Mouse (Mus musculus) gastrocnemius, postnatal 10 days (tissue): ENCODE measurements around the gene AI467606. TPM values are rescaled to one million over a fixed set of nuclear protein-coding genes. Genes with fewer than 3 reads are reported as not detected.

ENCODE experiments used
- DNase-seq: peaks from one replicate; pipeline ENCODE4 v3.0.0; 2021; ENCODE audit warnings: mixed read lengths
- total RNA-seq, 2 experiments: library from RNA; stranded (reverse); gene quantifications; 2 replicates each; pipeline ENCODE4 v1.2.3; 2021

Gene AI467606
- total RNA-seq, 2 experiments from 2014 or later: 0.59 to 2.1 TPM

DNA sequence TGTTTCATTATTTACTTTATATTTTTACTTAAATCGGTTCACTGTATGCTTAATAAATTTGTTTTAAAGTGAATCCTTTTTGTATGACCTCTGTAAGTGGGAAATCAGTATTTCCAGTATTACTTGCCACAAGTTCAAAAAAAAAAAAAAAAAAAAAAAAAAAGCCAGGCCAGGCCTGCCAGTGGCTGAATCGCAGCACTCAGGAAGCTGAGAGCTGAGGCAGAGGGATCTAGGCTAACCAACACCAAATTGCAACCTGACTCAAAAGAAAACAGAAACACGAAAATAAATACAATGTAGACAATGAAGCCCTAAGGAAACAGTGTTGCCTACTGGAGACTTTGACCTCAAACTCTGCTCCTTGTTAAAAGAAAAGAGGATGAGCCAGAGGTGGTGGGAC is 2.8 kb downstream of the AI467606 start:
- DNase-seq: no peak

DNA sequence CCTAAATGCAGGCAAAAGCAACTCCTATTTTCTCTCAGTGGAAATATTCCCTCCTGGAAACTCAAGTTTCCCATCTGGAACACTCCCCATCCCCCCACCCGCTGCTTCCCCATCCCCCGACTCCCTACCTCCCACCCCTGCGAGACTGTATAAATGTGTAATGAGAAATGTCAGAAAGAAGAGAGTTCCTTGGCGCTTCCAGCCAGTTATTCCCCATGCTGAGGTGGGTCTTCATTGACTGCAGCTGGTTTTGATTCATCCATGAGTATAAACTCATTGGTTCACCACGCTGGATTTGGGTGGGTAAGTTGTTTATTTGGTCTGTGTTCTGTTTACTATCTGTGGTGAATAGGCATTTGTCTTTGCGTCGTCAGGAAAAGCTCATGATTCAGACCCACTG is 5.3 kb downstream of the AI467606 start:
- DNase-seq: no peak

DNA sequence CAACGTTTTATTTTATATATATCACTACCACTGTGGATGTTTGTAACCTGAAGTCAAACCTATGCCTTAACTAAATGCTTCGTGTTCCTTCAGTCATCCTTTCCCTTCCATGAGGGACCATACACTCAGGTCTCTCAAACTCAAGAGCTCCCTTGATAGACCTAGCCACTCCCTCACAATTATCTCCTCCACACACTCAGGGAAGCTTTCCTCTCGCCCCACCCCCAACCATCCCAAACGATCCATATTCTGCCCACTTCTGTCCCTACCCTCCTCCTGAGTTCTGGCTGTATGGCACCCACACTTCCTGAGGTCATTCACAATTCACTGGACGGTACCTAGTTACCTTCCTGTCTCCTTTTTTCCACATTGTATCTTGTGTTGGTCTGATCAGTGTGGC is 7.4 kb downstream of the AI467606 start:
- no peak for DNase-seq

DNA sequence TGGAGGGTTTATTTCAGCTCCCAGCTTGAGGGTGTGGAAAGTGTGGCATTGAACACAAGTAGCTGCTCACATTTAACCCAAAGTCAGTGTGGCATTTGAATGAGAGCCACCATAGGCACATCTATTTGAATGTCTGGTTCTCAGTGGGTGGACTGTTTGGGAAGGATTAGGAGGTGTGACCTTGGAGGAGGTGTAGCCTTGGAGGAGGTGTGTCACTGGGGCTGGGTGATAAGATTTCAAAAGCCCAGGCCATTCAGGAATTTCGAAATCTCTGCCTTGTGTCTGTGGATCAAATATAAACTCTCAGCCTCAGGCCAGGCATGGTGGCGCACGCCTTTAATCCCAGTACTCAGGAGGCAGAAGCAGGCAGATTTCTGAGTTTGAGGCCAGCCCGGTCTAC is 7.8 kb downstream of the AI467606 start:
- DNase-seq: no peak

DNA sequence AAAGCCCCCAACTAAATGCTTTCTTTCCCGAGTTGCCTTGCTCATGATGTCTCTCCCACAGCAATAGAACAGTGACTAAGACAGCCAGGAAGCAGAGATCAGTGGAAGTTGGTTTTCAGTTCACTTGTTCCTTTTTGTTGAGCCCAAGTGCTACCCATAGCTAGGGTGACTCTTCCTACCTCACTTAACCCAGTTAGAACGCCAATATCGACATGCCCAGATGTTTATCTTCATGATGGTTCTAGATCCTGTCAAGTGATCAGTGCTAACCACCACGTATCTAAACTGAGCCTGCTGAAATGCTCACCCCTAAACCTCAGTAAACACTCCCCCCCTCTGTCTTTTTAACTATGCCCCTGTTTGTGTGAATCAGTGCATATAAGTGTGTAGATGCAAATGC is 8.4 kb downstream of the AI467606 start:
- DNase-seq: no peak

DNA sequence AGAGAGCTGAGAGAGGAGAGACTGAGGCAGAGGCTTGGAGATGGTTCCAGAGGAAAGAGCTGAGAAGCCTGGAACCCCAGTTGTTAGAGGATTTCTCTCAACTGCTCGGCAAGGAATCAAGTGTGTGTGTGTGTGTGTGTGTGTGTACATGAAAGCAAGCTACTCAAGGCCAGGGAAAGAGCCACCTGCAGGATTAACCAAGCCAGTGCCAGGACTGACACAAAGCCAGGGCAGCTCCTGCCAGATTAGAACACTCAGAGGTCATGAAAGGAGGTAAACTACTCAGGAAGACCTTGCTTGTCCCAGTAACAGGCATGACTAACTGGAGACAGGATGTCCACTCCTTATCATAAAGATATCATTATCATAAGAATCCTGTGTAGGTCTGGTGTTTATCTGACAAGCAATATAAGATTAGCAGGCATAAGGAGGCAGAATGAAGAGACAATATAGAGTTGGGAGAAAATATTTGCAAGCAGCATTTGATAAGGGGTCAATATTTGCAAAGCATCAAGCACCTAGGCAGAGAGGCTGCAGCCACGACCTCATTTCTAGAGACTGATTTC is 10.4 kb downstream of the AI467606 start:
- DNase-seq: no peak

DNA sequence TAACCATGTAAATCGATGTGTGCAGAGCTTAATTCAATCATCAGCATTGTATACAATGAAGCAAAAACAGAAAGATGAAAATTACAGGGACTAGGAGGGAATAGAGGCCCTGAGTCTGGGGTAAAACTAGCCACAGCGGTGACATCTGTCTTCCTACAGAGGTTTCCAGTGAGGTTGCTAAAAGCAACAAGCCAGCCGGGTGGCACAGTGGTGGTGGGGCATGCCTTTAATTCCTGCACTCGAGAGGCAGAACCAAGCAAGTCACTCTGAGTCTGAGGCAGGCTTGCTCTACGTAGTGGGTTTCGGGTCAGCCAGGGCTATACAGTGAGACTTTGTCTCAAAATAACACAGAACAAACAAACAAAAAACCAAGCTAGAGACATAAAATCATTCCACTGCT is 11.0 kb downstream of the AI467606 start:
- DNase-seq: no peak

DNA sequence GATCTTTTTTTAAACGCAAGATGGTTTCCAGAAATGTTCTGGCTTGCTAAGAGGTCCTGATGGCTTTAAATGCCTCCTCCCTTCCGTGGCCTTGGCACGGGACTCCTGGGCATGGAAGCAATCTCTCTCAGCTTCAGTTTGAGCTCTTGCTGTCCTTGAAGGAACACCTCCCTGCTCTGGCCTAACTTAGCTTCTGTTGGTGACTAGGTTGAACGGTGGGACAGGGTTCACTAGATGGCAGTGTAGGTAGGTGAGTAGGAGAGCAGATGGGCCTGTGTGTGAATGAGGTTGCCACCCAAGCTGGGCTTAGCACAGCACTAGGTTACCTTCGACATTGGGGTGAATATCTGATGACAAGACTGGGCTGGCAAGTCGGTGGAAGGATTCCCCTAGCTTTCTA is 12.8 kb downstream of the AI467606 start:
- no peak for DNase-seq

DNA sequence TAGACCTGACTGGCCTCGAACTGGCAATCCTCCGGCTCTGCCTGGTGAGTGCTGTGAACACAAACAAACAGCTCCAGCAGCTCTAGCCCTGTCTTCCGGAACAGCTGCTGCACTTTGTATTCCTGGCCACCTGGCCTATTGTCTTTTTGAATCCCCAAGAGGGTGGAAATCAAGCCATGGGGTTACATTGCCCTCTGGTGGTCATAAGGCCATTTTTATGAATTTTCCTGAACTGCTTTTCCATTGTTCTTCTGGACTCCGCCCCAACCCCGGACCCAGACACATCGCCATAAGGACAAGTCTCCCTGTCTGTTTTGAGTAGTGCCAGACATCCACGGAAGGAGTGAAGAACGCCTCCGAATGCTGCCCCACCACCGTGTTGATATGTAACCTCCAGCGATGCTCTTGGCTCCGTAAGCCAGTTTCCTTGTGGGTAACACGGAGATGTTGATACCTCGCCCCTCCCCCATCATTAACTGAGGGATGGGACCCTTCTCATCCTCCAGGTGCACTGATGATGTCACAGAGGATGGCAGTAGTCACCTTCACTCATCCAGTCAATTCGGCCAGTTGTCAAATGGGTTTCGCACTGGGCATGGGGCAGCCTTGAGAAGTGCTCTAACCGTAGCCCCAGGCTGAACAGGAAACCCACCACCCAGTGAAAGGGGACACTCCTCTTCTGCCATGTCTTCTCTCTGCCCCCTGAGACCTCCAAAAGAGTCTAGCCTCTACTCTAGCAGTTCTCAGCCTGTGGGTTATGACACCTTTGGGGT is 13.6 kb downstream of the AI467606 start:
- DNase-seq: peak; percentile 53

DNA sequence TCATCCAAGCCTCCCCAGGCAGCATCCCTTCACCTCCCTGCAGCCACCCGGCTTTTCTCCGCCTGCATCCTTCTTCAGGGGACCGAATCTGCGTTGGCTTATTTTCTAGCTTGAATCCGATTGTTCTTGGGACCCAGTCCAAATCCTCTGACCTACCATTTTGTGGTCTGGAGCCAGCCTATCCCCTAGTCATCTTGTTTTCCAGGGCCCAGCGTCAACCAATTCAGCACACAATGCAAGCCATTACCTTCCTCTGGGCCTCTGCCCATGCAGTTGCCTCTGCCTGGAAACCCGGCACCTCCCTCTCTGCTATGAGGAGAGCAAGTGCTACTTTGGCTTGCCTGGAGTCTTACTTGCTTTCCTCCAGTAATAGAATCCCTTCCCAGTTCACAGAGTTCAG is 14.4 kb downstream of the AI467606 start:
- DNase-seq: no peak

DNA sequence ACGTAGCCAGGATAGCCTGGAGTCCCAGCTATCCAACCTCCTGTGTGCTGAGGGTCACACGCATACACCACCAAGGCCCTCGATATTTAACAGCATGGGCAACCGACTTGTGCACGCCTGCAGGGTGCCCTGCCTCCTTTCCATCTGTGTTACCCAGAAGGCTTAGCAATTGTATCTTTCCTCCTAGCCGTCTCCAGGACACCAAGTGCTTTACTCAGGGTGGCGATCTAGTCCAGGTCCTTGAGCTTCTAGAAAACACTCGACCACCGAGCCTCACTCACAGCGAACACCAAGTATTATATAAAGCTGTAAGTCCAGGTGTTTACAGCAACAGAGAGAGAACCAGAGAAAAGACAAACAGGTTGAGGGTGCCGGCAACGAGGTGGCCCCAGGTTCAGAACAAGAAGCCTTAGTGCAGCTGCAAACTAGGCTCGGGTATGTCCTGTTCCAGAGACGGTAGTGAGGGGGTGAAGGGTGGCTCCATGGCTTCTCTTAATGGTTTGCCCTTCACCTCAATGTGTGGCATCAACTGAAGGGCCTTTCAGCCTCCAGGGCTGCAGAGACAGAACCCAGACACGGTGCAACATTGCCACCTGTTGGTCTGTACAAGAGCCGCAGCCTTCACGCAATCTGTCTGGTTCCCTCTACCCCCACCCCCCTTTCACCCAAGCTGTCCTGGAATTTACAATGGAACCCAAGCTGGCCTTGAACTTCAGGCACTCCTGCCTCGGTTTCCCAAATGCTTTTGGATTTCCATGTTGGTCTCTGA is 19.3 kb downstream of the AI467606 start:
- peak; percentile 73 for DNase-seq

DNA sequence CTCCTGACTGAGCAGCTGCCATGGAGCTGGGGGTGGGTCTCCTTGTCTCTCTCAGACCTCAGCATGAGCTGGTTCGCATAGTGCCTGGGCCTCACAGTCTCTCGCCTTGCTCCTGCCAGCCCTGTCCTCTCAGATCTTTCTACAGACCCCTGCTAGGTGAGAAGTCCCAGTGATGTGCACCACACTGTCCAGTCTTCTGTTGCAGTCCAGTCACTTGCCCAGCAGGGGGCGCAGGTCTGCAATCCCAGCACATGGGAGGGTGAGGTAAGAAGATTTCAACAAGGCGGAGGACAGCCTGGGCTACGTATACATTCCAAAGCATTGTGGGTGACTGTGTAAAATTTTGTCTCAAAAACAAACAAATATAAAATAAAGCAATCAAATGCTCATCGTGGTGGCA is 20.3 kb downstream of the AI467606 start:
- peak; percentile 61 for DNase-seq

DNA sequence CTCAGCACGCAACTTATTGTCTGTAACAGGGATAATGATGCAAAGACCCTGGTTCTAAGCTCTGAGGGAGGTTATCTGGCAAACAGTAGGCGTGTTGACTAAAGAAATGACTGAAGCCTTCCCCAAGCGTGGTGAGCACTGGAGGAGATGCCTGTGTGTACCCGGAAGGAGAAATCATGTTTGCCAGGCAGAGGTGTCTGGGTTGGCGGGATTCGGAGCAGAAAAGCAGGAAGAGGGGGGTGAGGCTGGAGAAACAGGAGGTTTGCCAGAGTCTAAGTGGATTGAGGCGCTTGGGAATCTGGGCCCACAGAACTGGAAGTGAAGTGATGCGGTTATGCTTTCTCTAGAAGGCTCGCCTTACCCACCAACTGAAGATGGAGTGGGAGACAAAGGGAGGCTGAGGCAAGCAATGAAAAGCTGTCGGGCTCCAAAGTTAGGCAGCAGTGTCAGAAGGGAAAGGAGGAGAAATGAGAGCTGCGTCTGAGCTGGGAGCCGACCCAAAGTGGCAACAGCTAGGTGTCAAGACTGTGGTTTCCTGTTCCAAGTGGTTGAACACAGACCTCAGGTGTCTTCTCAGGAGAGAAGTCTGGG is 21.2 kb downstream of the AI467606 start:
- no peak for DNase-seq

DNA sequence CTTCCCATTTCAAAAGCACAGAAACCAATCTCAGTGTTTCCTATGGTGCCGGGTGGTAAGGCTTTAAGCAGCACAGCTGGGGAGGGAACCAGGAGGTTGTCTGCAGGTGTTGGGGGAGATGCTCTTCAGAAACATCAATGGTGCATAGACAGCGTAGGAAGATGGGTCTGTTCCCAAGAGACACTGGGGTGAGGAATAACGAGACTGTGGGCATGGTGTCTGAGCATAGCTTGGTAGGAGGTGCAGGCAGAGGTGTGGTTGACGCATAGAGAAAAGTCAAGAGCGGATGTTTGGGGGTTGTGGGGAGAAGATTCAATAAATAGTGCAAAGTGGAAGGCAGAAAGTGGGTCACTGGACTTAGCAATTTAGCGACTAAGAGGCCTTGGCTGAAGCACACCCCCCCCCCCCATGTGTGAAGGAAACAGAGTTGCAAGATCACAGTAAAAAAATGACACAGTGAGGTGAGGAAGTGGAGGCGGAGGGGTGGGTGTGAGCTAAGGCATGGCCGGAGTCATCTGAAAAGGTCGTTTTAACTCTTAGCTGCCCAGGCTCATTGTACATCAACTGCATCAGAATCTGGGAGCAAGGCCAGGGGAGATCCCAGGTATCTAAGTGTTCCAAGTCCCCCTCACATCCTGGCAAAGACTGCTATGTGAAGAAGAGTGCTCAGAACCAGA is 21.9 kb downstream of the AI467606 start:
- DNase-seq: no peak

DNA sequence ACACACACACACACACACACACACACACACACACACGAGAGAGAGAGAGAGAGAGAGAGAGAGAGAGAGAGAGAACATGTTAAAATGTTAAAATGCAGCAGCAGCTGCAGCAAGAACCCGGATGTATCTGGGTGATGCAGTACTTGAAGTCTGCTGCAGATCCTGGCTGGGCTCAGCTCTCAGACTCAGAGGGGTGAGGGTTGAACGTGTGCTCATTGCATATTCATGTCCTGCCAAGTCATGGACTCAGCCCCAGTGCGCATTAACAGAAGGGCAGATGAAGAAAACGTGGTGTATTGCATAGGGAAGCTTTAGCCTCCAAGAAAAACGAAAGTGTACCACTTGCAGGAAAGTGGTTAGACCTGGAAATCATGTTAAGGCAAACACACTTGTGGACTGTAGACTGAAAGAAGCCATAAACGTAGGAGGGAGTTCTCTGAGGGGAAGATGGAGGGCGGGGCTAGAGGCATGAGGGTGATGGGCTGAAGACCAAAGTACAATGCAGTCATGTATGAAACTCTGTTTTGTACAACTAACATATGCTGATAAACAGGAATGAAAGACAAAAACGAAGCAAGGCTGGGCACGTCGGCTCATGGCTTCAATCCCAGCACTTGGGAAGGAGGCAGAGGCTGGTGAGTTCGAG is 22.6 kb downstream of the AI467606 start:
- no peak for DNase-seq

DNA sequence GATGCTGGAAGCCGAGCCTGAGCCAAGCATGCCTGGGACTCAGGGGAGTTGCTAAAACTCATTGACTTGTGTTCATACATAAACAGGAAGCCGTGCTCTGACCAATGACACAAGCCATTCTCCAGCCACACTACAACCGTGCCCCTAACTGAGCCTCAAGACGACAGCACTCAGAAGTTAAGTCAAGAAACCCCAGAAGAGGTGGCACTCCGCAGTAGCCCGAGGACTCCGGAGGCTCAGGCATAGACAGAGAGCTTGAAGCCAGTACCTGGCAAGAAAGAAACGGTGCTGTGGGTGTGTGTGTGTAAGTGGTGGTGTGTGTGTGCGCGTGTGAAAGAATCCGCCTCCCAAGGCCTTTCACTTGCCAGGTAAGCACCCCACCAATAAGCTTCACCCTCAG is 23.8 kb downstream of the AI467606 start:
- DNase-seq: no peak

DNA sequence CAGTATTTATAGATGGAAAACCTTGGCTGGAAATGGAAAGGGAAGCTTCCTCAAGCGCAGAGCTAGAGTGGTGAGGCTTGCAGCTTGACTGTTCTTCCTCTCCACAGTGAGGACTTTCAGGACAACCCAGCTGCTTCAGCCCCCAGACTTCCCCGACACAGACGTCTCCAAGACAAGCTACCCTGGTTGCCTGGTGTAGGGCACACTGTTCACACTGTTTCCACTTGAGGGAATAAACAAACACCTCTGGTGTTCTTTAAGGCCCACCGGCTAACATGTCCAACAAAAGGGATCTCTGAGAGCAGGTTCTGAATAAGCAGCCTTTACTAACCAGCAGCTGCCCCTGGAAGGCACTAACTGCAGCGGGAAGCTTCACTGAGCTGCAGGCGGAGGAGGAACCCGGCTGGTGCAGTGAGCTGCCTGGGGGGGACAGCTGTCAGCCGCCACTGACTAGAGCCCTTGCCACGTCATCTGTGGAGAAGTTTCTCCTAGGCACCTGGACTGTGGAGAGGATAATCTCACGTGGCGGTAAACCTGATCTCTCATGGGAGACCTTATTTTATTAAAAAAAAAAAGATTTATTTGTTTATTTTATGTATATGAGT is 25.3 kb downstream of the AI467606 start:
- DNase-seq: no peak

DNA sequence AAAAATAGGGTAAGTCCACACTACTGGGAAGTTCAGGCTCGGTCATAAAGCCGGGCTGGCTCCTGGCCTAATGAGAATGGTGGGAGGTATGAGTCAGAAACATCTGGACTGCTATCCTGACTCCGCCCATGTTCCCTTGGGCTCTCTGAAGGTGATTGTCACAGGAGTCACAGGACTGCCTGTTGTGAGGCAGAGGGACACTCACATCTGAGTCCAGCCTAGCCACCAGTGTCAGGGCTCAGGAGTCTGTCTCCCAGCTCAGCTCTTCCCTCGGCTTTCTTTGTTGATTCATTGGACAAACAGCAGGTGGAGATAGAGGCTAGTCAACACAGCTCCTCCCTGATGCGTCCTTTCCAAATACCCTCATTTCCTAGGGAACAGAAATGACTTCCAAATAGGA is 26.8 kb downstream of the AI467606 start:
- no peak for DNase-seq

DNA sequence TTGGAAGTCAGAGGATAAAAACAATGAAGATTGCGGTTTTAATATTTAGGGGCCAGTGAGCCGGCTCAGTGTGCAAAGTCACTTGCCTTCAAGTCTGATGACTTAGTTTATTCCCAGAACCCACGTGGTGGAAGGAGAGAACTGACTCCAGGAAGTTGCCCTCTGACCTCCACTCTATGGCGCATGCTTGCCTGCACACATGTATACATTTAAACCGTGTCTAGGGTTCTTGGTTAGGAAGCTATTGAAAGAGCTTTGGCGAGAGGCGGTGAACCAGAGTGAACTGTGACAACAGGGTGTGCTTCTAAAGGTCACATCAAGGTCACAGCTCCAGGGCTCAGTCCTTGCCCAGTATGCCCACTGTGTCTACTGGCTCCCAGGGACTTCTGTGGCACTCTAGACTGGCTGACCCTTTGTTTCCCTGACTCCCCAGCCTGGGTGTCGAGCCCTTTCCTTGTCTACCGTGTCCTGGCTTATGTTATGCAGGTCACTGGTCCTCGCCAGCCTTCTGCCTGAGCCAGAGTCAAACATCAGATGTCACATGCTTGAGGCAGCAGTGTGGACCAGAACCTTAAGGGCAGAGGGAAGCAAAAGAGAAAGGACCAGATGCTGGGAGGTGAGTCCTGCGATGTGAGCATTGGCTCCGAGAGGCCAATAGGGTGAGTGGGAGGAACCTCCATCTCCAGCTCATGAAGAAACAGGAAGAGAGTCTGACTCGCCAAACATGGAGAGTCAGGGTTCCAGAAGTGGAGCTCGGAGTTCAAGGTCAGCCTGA is 27.7 kb downstream of the AI467606 start:
- DNase-seq: no peak

DNA sequence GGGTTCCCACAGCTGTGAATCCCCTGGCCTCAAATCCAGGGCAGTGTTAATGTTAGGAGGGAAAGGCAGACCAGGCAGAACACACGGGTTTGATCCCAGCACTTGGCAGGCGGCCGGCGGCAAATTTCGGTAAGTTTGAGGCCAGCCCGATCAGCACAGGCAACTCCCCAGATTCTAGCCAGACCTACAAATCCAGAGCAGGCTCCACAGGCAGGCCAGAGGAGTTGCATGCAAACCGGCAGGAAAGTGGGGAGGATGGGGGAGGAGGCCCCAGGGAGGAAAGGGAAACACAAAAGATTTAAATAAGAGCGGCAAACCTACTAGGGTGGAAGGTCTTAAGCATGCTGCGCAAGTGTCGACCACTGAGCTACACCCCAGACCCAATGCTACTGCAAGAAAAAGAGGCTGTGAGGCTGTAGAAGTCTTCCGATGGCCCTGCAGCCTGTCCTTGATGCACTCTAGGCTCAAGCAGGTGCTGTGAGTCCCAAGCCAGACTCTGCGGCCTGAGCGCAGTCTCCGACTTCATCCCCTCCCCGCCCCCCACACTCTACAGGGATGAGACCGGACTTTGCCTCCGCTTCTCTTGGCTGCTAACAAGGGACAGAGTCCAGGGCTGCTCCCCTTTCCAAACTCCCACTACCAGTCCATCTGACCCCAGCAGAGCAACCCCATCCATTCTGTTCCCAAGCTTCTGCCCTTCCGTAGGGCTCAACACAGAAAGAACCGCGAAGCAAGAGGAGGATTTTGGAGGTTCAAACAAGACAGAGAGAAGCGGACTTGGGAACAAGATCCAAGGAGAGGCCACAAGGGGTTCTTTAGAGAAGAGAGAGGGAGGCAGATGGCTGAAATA is 30.1 kb downstream of the AI467606 start:
- DNase-seq: peak; percentile 41
